Mouse (Mus musculus) intestine, postnatal 0 days (tissue): ENCODE measurements around the gene Adamtsl5. TPM values are rescaled to one million over a fixed set of nuclear protein-coding genes. Genes with fewer than 3 reads are reported as not detected.
A peak's percentile ranks its signal among the peaks of the same experiment; 100 is the strongest.

Source experiments
- ATAC-seq: fragments of 200-750 bp; cut with Nextera tagmentation; 2 replicates; pipeline ENCODE4 v1.8.0; 2017; ENCODE audit warnings: mild to moderate bottlenecking, moderate TSS enrichment, moderate library complexity
- H3K27ac ChIP-seq: fragments of 300-500 bp; sonication (generic); 2 replicates; pipeline ENCODE4 v1.5.1; 2014; ENCODE audit warnings: mild to moderate bottlenecking, low read depth, low read length, moderate library complexity
- H3K27me3 ChIP-seq: fragments of 300-500 bp; sonication (generic); replicated peaks from 2 replicates; pipeline ENCODE4 v1.6.1; 2014; ENCODE audit warnings: low read length, mixed read lengths; ENCODE audit not compliant: control insufficient read depth, insufficient read depth
- H3K36me3 ChIP-seq: fragments of 300-500 bp; sonication (generic); 2 replicates; pipeline ENCODE4 v1.6.1; 2014; ENCODE audit warnings: mild to moderate bottlenecking, moderate library complexity; ENCODE audit not compliant: control insufficient read depth, insufficient read depth
- H3K4me1 ChIP-seq: fragments of 300-500 bp; sonication (generic); replicated peaks from 2 replicates; pipeline ENCODE4 v1.6.1; 2014; ENCODE audit warnings: antibody characterized with exemption, low read length, mixed read lengths; ENCODE audit not compliant: control insufficient read depth, insufficient read depth
- H3K4me2 ChIP-seq: fragments of 300-500 bp; sonication (generic); replicated peaks from 2 replicates; pipeline ENCODE4 v1.6.1; 2014; ENCODE audit warnings: low read depth, mild to moderate bottlenecking, moderate library complexity
- H3K4me3 ChIP-seq: fragments of 300-500 bp; sonication (generic); 2 replicates; pipeline ENCODE4 v1.5.1; 2014; ENCODE audit warnings: low read depth, low read length
- H3K9ac ChIP-seq: fragments of 300-500 bp; sonication (generic); 2 replicates; pipeline ENCODE4 v1.6.1; 2014; ENCODE audit warnings: mild to moderate bottlenecking, low read depth, low read length
- H3K9me3 ChIP-seq: fragments of 300-500 bp; sonication (generic); 2 replicates; pipeline ENCODE4 v1.6.1; 2016; ENCODE audit warnings: mixed run types; ENCODE audit not compliant: control insufficient read depth
- CTCF ChIP-seq: sonication (generic); IDR thresholded peaks from 2 replicates; pipeline ENCODE4 v1.5.1; 2016; ENCODE audit warnings: low read depth, mild to moderate bottlenecking, control low read depth, antibody characterized with exemption, moderate library complexity
- WGBS: fragments of 180-500 bp; shearing (Covaris S2); extraction: QIAGEN DNeasy Blood & Tissue Kit; methylation state at CpG from one replicate; pipeline ENCODE4 v1.1.7; 2014; 5-methylcytosine and 5-hydroxymethylcytosine counted together
- polyA plus RNA-seq: library from polyadenylated mRNA; unstranded; fragments of >200 nt; fragmentation: Nextera tagmentation; extraction: Ambion mirVana; gene quantifications from 2 replicates; pipeline ENCODE4 v1.2.1, GENCODE M21; 2015

The Adamtsl5 gene
- polyA plus RNA-seq, 1 experiment from 2014 or later, result 46.7 TPM

DNA sequence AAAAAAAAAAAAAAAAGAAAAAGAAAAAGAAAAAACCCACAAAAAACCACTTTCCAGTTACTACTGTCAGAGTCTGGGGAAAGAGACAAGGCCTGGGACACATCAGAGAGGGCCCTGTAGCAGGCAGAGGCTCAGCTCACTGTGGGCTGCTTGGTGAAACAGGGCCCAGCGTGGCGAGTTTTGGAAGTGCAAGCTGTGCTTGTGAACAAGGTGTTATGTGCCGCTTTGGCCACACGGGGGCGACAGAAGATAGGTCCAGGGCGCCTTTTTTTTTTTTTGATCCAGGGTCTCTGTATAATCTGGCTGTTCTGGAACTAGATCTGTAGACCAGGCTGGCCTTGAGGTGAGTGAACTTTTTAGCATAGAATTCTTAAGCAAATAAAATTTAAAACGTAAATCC is 27.9 kb upstream of the Adamtsl5 start:
- Histone ChIP-seq H3K9ac (no peak overlapping the region), H3K4me2 (no peak overlapping the region), H3K4me1 (no peaks in the 10 kb centered on the region), H3K4me3 (no peak overlapping the region), H3K27ac (no peak overlapping the region), H3K9me3 (no peaks in the 10 kb centered on the region), H3K36me3 (peaks cover 11% of the 10 kb centered on the region; the same call in 1 of the 2 replicates), H3K27me3 (no peaks in the 10 kb centered on the region)
- TF ChIP-seq CTCF, result peak; percentile 93
- 4% methylated on average over 7 of the region's 7 CpGs for WGBS
- no peak for ATAC-seq

GRCm38 (mm10) chr10:80374063-80374462 is 25.9 kb upstream of the Adamtsl5 start:
- Histone ChIP-seq H3K9me3 (no peaks in the 10 kb centered on the region), H3K4me3 (no peak overlapping the region), H3K36me3 (no peaks in the 10 kb centered on the region), H3K9ac (no peak overlapping the region), H3K4me1 (no peaks in the 10 kb centered on the region), H3K27me3 (no peaks in the 10 kb centered on the region), H3K27ac (no peak overlapping the region), H3K4me2 (no peak overlapping the region)
- ATAC-seq, result peak; percentile 51
- WGBS, result 29% methylated on average over 6 of the region's 6 CpGs
- TF ChIP-seq CTCF, result peak; percentile 83

DNA sequence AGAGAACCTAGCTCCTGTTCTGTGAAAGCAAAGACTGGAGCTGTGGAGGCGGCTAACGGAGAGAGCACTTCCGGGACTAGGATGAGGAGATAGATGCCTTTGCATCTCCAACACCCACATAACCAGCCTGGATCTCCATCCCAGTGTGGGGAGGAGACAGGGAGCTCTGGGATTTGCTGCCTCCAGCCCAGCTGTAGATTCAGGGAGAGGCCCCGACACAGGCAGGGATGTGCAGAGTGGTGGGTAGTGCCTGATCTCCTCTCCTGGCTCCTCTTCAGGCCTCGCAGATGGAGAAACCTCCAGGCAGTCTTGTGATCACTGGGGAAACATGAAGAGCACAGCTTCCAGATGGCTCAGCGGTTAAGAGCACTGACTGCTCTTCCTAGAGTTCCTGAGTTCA is 24.5 kb upstream of the Adamtsl5 start:
- Histone ChIP-seq H3K27ac (no peak overlapping the region), H3K4me1 (no peaks in the 10 kb centered on the region), H3K9me3 (no peaks in the 10 kb centered on the region), H3K27me3 (no peaks in the 10 kb centered on the region), H3K9ac (no peak overlapping the region), H3K4me3 (no peak overlapping the region), H3K36me3 (no peaks in the 10 kb centered on the region), H3K4me2 (no peak overlapping the region)
- WGBS, result 88% methylated on average over 6 of the region's 6 CpGs
- TF ChIP-seq CTCF, result no peak
- no peak for ATAC-seq

DNA sequence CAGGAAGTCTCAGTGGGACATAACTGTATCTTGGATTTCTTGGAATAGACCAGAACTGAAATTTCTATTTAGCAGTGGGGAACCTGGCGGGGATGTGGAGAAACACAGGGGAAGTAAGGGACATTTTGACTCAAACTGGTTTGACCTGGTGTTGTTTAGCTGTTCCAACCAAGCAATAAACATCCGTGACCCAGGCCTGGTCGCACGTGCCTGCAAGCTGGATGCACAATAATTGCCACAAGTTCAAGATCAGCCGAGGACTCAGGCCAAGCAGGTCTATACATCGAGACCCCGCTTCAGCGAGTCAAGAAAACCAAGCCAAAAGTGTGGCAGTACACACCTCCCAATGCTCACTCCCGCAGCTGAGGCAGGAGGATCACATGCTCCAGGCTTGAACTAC is 23.8 kb upstream of the Adamtsl5 start:
- no peak overlapping the region for H3K9ac ChIP-seq
- H3K4me2 ChIP-seq, result no peak overlapping the region
- H3K4me3 ChIP-seq, result no peak overlapping the region
- WGBS, result 56% methylated on average over 9 of the region's 9 CpGs
- no peak for ATAC-seq
- no peaks in the 10 kb centered on the region for H3K9me3 ChIP-seq
- H3K27me3 ChIP-seq, result no peaks in the 10 kb centered on the region
- no peaks in the 10 kb centered on the region for H3K36me3 ChIP-seq
- TF ChIP-seq CTCF, result no peak
- no peak overlapping the region for H3K27ac ChIP-seq
- no peaks in the 10 kb centered on the region for H3K4me1 ChIP-seq

- Histone ChIP-seq H3K4me2 (peak overlapping the region; percentile 39; the same call in 1 of the 2 replicates), H3K9me3 (no peaks in the 10 kb centered on the region), H3K4me3 (no peak overlapping the region), H3K27me3 (no peaks in the 10 kb centered on the region), H3K27ac (no peak overlapping the region), H3K4me1 (no peaks in the 10 kb centered on the region), H3K36me3 (no peaks in the 10 kb centered on the region), H3K9ac (no peak overlapping the region)
- 8% methylated on average over 12 of the region's 12 CpGs for WGBS
- TF ChIP-seq CTCF, result no peak
- peak; percentile 39; the same call in 1 of the 2 replicates for ATAC-seq
These were observed 23.3 kb upstream of the Adamtsl5 start for GRCm38 (mm10) chr10:80371411-80371966.

GRCm38 (mm10) chr10:80369995-80370747 is 22.0 kb upstream of the Adamtsl5 start:
- H3K36me3 ChIP-seq, result no peaks in the 10 kb centered on the region
- peak; percentile 42 for TF ChIP-seq CTCF
- no peaks in the 10 kb centered on the region; the same call in 1 of the 2 replicates for H3K27me3 ChIP-seq

More at GRCm38 (mm10) chr10:80369995-80370747, 22.0 kb upstream of the Adamtsl5 start:
- H3K4me3 ChIP-seq, result no peak overlapping the region
- ATAC-seq, result no peak
- H3K27ac ChIP-seq, result no peak overlapping the region
- no peaks in the 10 kb centered on the region for H3K4me1 ChIP-seq
- H3K4me2 ChIP-seq, result no peak overlapping the region
- 75% methylated on average over 21 of the region's 21 CpGs for WGBS
- no peak overlapping the region for H3K9ac ChIP-seq
- no peaks in the 10 kb centered on the region for H3K9me3 ChIP-seq
